Comparison of ENCODE assay signal across 19 mouse cellular contexts in the genomic region with DNA sequence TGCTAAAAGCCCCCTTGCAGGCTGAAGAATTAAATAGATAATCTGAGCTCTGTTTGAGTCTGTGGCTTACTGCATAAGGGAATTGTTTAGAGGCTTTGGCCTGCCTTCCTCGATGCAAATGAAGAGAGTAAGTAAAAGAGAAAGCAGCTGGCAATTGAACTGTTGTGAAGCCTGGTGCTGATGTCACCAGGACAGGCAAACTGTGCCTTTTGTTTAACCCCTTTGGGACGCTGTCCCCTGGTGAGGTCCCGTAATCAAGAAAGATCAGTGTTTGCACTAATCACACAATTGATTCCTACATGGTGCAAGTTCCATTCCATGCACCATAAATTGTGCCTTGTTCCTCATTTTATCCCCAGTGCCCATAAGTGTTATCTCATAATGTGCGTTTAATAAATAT.
DNase-seq lines count a peak whose midpoint lies in the region; ATAC-seq and TF ChIP-seq lines count a peak whose summit lies in the region.
"Had no signal": no experiment of that assay in that cellular context is flagged by ENCODE, and none has a peak within 500 bp of the region (broad histone marks: within the 10 kb centered on the region; RNA-seq: fewer than 3 reads in every experiment).

No protein-coding gene starts in this region.

- H3K9ac ChIP-seq in forebrain, embryonic 13.5 days, result no peak overlapping the region
- H3K9ac ChIP-seq in forebrain, embryonic 15.5 days (replicated peaks), result no peak overlapping the region
- no peak overlapping the region for H3K9ac ChIP-seq in hindbrain, embryonic 13.5 days
- H3K9ac ChIP-seq in midbrain, embryonic 14.5 days (replicated peaks; ENCODE audit: low read length), result no peak overlapping the region
- H3K9ac ChIP-seq: heart, embryonic 13.5 days; liver, embryonic 13.5 days had no signal

- no peak for DNase-seq in layer of hippocampus, adult 2 months (ENCODE audit: low spot score in 2 of 2)
- DNase-seq in layer of hippocampus, adult 11-12 months (ENCODE audit: low spot score), result no peak
- peak; percentile 59 for DNase-seq in midbrain, embryonic 14.5 days
- DNase-seq in testis, postnatal 14 days (ENCODE audit: low spot score), result no peak
- DNase-seq: adrenal gland, postnatal 25 days; cerebellum, adult 9-10 months; gastrocnemius, postnatal 14 days; heart, adult 18-20 months; kidney, postnatal 25 days; liver, embryonic 13.5 days; lung, adult 2 months; lung, postnatal 14 days; thymus, adult 2 months had no signal

- H3K27ac ChIP-seq in forebrain, embryonic 13.5 days, result no peak overlapping the region
- H3K27ac ChIP-seq in forebrain, embryonic 15.5 days (replicated peaks), result no peak overlapping the region
- peak overlapping the region; percentile 74 for H3K27ac ChIP-seq in layer of hippocampus, adult 2 months
- peak overlapping the region; percentile 49; the same call in 1 of the 2 replicates for H3K27ac ChIP-seq in hindbrain, embryonic 13.5 days
- no peak overlapping the region for H3K27ac ChIP-seq in midbrain, embryonic 14.5 days (replicated peaks; ENCODE audit: low read depth, low read length)
- H3K27ac ChIP-seq: embryonic facial prominence, embryonic 10.5 days; heart, embryonic 13.5 days; liver, embryonic 13.5 days had no signal

- H3K36me3 ChIP-seq in forebrain, embryonic 13.5 days (ENCODE audit: poor library complexity, severe bottlenecking), result no peaks in the 10 kb centered on the region
- no peaks in the 10 kb centered on the region for H3K36me3 ChIP-seq in forebrain, embryonic 15.5 days
- no peaks in the 10 kb centered on the region for H3K36me3 ChIP-seq in hindbrain, embryonic 13.5 days
- no peaks in the 10 kb centered on the region for H3K36me3 ChIP-seq in midbrain, embryonic 14.5 days (ENCODE audit: control insufficient read depth, insufficient read depth, low read length)
- H3K36me3 ChIP-seq: embryonic facial prominence, embryonic 10.5 days; heart, embryonic 13.5 days; liver, embryonic 13.5 days had no signal

- H3K9me3 ChIP-seq in forebrain, embryonic 13.5 days (replicated peaks), result no peaks in the 10 kb centered on the region
- H3K9me3 ChIP-seq in forebrain, embryonic 15.5 days, result no peaks in the 10 kb centered on the region
- H3K9me3 ChIP-seq in hindbrain, embryonic 13.5 days, result no peaks in the 10 kb centered on the region
- no peaks in the 10 kb centered on the region for H3K9me3 ChIP-seq in midbrain, embryonic 14.5 days (ENCODE audit: control insufficient read depth, low read length)
- H3K9me3 ChIP-seq: embryonic facial prominence, embryonic 10.5 days; heart, embryonic 13.5 days; liver, embryonic 13.5 days had no signal

- no peak overlapping the region for H3K4me2 ChIP-seq in forebrain, embryonic 13.5 days
- H3K4me2 ChIP-seq in forebrain, embryonic 15.5 days (replicated peaks), result no peak overlapping the region
- no peak overlapping the region for H3K4me2 ChIP-seq in hindbrain, embryonic 13.5 days
- no peak overlapping the region for H3K4me2 ChIP-seq in midbrain, embryonic 14.5 days (ENCODE audit: low read length)
- H3K4me2 ChIP-seq: heart, embryonic 13.5 days; liver, embryonic 13.5 days had no signal

- TF ChIP-seq CTCF in layer of hippocampus, adult 2 months (conservative IDR thresholded peaks at IDR 0.05), result no peak

- 0 out of 2 replicates have a peak, but pooled peaks have one; percentile 24 for ATAC-seq in forebrain, embryonic 13.5 days
- ATAC-seq in forebrain, embryonic 15.5 days (replicated peaks), result no peak
- ATAC-seq in hindbrain, embryonic 13.5 days (ENCODE audit: low FRiP score), result no peak
- ATAC-seq in midbrain, embryonic 14.5 days (ENCODE audit: low FRiP score, low TSS enrichment), result no peak
- ATAC-seq: intestine, postnatal 0 days had no signal

- H3K27me3 ChIP-seq in forebrain, embryonic 13.5 days, result no peaks in the 10 kb centered on the region
- H3K27me3 ChIP-seq in forebrain, embryonic 15.5 days, result no peaks in the 10 kb centered on the region
- peaks cover 8% of the 10 kb centered on the region; the same call in 1 of the 2 replicates for H3K27me3 ChIP-seq in hindbrain, embryonic 13.5 days
- H3K27me3 ChIP-seq in midbrain, embryonic 14.5 days (ENCODE audit: control insufficient read depth, insufficient read depth, low read length), result no peaks in the 10 kb centered on the region
- H3K27me3 ChIP-seq: heart, embryonic 13.5 days; liver, embryonic 13.5 days had no signal

- H3K4me1 ChIP-seq in forebrain, embryonic 13.5 days, result peaks cover 37% of the 10 kb centered on the region
- H3K4me1 ChIP-seq in forebrain, embryonic 15.5 days, result peaks cover 17% of the 10 kb centered on the region
- H3K4me1 ChIP-seq in hindbrain, embryonic 13.5 days (replicated peaks), result peaks cover 17% of the 10 kb centered on the region
- H3K4me1 ChIP-seq in midbrain, embryonic 14.5 days (ENCODE audit: control insufficient read depth, insufficient read depth, low read length), result peaks cover 16% of the 10 kb centered on the region
- H3K4me1 ChIP-seq: heart, embryonic 13.5 days; liver, embryonic 13.5 days had no signal

- no peak overlapping the region for H3K4me3 ChIP-seq in forebrain, embryonic 13.5 days
- H3K4me3 ChIP-seq in forebrain, embryonic 15.5 days, result no peak overlapping the region
- H3K4me3 ChIP-seq in layer of hippocampus, adult 2 months, result no peak overlapping the region
- no peak overlapping the region for H3K4me3 ChIP-seq in hindbrain, embryonic 13.5 days
- no peak overlapping the region for H3K4me3 ChIP-seq in midbrain, embryonic 14.5 days (replicated peaks; ENCODE audit: low read depth, low read length)
- H3K4me3 ChIP-seq: embryonic facial prominence, embryonic 10.5 days; heart, embryonic 13.5 days; liver, embryonic 13.5 days had no signal

- WGBS in forebrain, embryonic 13.5 days, result 14% methylated on average over 4 of the region's 4 CpGs
- 14% methylated on average over 4 of the region's 4 CpGs for WGBS in forebrain, embryonic 15.5 days
- WGBS in hindbrain, embryonic 13.5 days, result 17% methylated on average over 4 of the region's 4 CpGs
- 20% methylated on average over 4 of the region's 4 CpGs for WGBS in midbrain, embryonic 14.5 days

Comparison
In these comparisons a context has a peak if more than half of its experiments do, and no peak if none do; other contexts are left out.
1. H3K27ac ChIP-seq: peak in layer of hippocampus, adult 2 months (single experiment) and hindbrain, embryonic 13.5 days (single experiment); none in forebrain, embryonic 13.5 days (single experiment), forebrain, embryonic 15.5 days (single experiment) and midbrain, embryonic 14.5 days (single experiment).